Mouse (Mus musculus): ENCODE measurements around the gene Adcy1. TPM values are rescaled to one million over a fixed set of nuclear protein-coding genes. Genes with fewer than 3 reads are reported as not detected.
A peak's percentile ranks its signal among the peaks of the same experiment; 100 is the strongest.

The Adcy1 gene
- 0.50 and 0.85 TPM in 2 replicates for polyA plus RNA-seq (2015; fragmentation: Nextera tagmentation; extraction: Ambion mirVana)

DNA sequence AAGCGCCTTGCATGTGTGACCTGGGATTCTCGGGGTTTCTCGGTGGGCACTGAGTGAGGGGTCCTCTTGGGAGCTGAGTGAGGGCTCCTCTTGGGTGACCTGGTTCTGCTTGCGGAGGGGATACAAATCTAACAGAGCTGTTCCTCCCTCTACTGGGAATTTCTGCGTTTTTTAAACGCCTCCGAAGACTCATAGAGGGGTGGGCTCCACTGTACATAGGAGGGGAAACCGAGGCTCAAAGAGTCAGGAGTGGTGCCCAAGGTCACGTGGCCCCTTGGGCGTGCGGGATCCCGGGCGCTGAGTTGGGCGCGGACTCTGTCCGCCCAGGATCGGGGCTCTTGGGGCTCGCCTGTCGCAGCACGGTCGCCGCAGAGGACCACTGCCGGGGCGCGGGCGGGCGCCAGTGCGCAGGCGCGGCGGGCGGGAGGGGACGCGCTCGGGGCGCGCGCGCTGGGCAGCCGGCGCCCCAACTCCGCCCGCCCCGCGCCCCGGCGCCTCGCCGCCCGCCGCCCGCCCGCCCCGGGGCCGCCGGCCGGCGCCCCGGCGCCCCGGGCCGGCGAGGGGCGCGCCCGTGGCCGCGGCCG, at the start of gene Adcy1:
TSS of gene Adcy1 (plus strand) at position 489 of the 584 bp plus-strand sequence.
- Histone ChIP-seq H3K27ac (no peak within 1 kb of the TSS), H3K36me3 (no peaks in the 10 kb centered on the region), H3K4me3 (peak within 1 kb of the TSS; percentile 64), H3K27me3 (peaks cover 96% of the 10 kb centered on the region), H3K4me1 (replicated peaks) (peaks cover 24% of the 10 kb centered on the region), H3K9me3 (replicated peaks) (no peaks in the 10 kb centered on the region), H3K9ac (peak within 1 kb of the TSS; percentile 59), H3K4me2 (peak within 1 kb of the TSS; percentile 97)
- 1% methylated on average over 45 of the region's 69 CpGs for WGBS
- no peak for ATAC-seq (replicated peaks; ENCODE audit: insufficient number of reproducible peaks, insufficient read depth, low FRiP score, low read depth)

DNA sequence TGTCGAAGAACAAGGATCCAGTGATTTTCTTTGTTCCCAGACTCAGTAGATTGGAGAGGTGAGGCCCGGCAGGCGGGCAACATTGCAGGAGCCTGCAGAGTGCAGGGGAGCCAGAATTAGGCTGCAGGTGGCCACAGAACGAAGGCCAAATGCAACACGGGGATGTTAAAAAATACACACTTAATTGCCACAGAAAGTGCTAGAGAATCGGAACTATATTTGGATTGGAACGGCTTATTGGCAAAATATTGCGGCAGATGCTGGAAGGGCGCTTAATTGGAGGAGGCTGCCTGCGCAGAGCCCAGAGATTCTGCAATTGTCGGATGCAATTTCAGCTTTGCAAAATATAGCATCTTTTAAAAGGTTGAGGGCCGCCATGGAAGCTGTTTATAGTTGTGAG, 46.4 kb upstream of the Adcy1 start:
- WGBS, result 81% methylated on average over 12 of the region's 12 CpGs
- ATAC-seq (replicated peaks; ENCODE audit: insufficient number of reproducible peaks, insufficient read depth, low FRiP score, low read depth), result no peak
- Histone ChIP-seq H3K9me3 (replicated peaks) (no peaks in the 10 kb centered on the region), H3K4me3 (no peak overlapping the region), H3K4me1 (replicated peaks) (no peaks in the 10 kb centered on the region), H3K27me3 (no peaks in the 10 kb centered on the region), H3K4me2 (no peak overlapping the region), H3K9ac (no peak overlapping the region), H3K36me3 (no peaks in the 10 kb centered on the region), H3K27ac (no peak overlapping the region)

DNA sequence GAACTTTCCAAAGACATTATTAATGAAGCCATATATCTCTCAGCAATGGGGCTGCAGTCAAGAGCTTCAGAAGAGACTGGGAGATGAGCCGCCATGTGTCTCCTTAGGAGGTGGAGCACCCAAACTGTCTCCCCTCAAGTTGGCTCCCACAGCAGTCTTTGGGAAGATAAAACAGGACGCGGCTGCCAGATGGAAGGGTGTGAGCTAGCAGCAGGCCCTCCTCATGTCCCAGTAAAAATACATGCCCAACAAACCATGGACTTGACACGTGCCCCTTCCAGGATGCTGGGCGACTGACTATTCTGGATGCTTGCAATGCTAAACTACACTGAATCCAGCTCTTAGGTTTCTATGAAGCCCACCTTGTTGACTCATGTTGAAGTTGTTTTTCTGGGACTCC, 45.2 kb upstream of the Adcy1 start:
- Histone ChIP-seq H3K4me2 (no peak overlapping the region), H3K27ac (no peak overlapping the region), H3K36me3 (no peaks in the 10 kb centered on the region), H3K4me3 (no peak overlapping the region), H3K4me1 (replicated peaks) (no peaks in the 10 kb centered on the region), H3K9me3 (replicated peaks) (no peaks in the 10 kb centered on the region), H3K9ac (no peak overlapping the region), H3K27me3 (no peaks in the 10 kb centered on the region)
- 82% methylated on average over 5 of the region's 5 CpGs for WGBS
- ATAC-seq (replicated peaks; ENCODE audit: insufficient number of reproducible peaks, insufficient read depth, low FRiP score, low read depth), result no peak

DNA sequence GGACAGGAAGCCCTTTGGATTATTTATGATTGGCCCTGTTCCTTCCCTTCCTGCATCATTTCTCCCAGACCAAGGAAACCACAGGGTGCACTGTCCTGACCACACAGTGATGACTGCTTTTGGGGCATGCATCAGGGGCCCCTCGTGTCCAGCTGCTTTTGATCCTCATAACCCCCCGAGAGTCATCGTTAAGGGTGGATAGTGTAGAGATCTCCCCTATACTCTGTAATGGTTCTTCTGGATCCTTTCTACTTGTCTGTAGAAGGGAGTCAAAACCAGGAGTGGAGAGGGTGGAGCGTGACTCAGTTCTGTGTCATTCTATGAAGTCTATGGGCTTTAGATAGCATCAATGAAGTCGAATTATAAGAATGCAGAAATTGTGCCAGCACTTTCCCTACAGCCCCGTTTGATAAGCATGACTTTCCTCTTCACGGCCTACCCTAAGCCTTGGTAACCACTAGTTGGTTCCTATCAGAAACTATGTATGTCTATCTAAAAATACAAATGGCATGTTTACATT, 44.2 kb upstream of the Adcy1 start:
- no peaks in the 10 kb centered on the region for H3K36me3 ChIP-seq
- H3K4me3 ChIP-seq, result no peak overlapping the region
- H3K27me3 ChIP-seq, result no peaks in the 10 kb centered on the region
- H3K4me2 ChIP-seq, result no peak overlapping the region
- H3K9me3 ChIP-seq (replicated peaks), result no peaks in the 10 kb centered on the region
- H3K27ac ChIP-seq, result no peak overlapping the region
- no peaks in the 10 kb centered on the region for H3K4me1 ChIP-seq (replicated peaks)
- no peak for ATAC-seq (replicated peaks; ENCODE audit: insufficient number of reproducible peaks, insufficient read depth, low FRiP score, low read depth)
- no peak overlapping the region for H3K9ac ChIP-seq
- WGBS, result 79% methylated on average over 7 of the region's 7 CpGs

DNA sequence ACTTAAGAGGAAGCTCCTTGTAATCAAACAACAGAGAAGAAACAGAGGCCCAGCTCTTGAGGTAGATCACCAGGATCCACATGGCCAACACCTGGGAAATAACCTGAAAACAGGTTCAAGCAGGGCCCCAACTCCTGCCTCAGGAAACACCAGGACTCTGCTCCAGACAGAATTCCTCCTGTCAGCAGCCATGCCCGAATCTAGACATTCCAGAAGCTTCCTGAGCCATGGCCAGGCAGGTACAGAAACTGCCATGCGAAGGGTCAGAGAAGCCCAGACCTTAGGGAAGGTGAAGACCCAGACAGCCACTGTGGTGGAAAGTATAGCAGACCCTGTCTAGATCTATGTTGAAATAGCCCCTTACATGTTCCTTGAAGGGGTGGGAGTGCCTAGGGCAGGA, 30.2 kb upstream of the Adcy1 start:
- Histone ChIP-seq H3K9me3 (replicated peaks) (no peaks in the 10 kb centered on the region), H3K27ac (no peak overlapping the region), H3K4me3 (no peak overlapping the region), H3K4me2 (no peak overlapping the region), H3K4me1 (replicated peaks) (no peaks in the 10 kb centered on the region), H3K36me3 (no peaks in the 10 kb centered on the region), H3K27me3 (no peaks in the 10 kb centered on the region), H3K9ac (no peak overlapping the region)
- ATAC-seq (replicated peaks; ENCODE audit: insufficient number of reproducible peaks, insufficient read depth, low FRiP score, low read depth), result no peak
- 56% methylated on average over 2 of the region's 2 CpGs for WGBS

DNA sequence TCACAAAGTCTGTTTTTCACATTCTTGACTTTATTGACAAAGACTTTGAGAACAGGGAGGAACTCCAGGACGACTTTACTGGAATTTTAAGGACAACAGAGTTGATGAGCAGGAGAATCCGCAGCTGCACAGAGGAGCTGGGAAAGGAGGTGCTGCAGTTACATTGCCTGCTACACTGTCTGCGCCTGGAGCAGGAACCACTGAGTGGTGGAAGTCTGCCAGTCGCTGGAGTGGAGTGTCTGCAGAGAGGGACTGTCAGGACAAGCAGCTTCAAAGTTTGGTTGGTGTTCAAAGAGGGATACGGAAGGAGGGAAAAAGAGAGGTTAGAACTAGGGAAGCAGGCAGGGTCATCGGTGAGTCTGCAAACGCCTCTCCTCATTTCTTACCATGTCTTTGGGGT, 23.6 kb upstream of the Adcy1 start:
- no peaks in the 10 kb centered on the region for H3K9me3 ChIP-seq (replicated peaks)
- 16% methylated on average over 7 of the region's 7 CpGs for WGBS
- no peaks in the 10 kb centered on the region for H3K36me3 ChIP-seq
- H3K4me2 ChIP-seq, result no peak overlapping the region
- H3K27me3 ChIP-seq, result no peaks in the 10 kb centered on the region; the same call in 1 of the 2 replicates
- H3K4me3 ChIP-seq, result no peak overlapping the region
- H3K27ac ChIP-seq, result no peak overlapping the region
- no peak for ATAC-seq (replicated peaks; ENCODE audit: insufficient number of reproducible peaks, insufficient read depth, low FRiP score, low read depth)
- no peaks in the 10 kb centered on the region; the same call in 1 of the 2 replicates for H3K4me1 ChIP-seq (replicated peaks)
- H3K9ac ChIP-seq, result no peak overlapping the region

DNA sequence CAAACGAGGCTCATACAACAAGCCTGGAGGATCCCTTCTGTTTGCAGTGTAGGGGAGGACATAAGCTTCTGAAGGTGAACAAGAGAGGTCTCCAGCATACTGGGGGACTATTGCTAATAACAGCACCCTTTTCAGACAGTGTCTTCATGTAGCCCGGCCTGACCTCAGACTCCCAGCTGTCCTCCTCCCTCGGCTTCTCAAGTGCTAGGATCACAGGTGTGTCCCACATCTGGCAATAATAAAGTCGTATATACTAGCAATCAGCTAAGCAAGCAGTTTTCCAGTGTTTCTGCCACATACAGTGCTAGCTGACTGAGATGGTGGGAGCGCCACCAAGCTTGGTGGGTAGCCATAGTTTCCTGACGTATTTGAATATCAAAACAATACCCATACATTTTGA, 22.5 kb upstream of the Adcy1 start:
- no peak overlapping the region for H3K9ac ChIP-seq
- H3K27ac ChIP-seq, result no peak overlapping the region
- no peak for ATAC-seq (replicated peaks; ENCODE audit: insufficient number of reproducible peaks, insufficient read depth, low FRiP score, low read depth)
- H3K4me3 ChIP-seq, result no peak overlapping the region
- 65% methylated on average over 6 of the region's 6 CpGs for whole genome bisulfite sequencing
- H3K9me3 ChIP-seq (replicated peaks), result no peaks in the 10 kb centered on the region
- H3K27me3 ChIP-seq, result no peaks in the 10 kb centered on the region; the same call in 1 of the 2 replicates
- H3K4me1 ChIP-seq (replicated peaks), result no peaks in the 10 kb centered on the region; the same call in 1 of the 2 replicates
- H3K36me3 ChIP-seq, result no peaks in the 10 kb centered on the region
- H3K4me2 ChIP-seq, result no peak overlapping the region

DNA sequence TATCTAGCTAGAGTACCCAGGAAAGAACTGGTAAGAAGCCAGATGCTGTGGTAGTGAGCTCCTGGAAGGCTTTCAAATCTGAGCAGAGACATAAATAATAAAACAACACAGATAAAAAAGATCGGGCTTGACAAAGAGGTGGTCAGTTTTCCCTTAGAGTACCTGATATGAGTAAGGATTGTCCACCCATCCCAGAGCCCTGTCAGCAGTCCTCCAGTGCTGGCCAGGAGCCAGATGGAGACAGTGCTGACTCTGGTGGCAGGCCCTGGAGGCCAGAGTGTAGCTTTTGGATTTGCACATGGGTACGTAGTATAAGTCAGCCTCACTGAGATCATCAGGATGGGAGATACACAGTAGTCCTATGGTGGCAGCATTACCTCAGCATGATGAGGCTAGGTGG, 16.1 kb upstream of the Adcy1 start:
- H3K4me3 ChIP-seq, result no peak overlapping the region
- no peak for ATAC-seq (replicated peaks; ENCODE audit: insufficient number of reproducible peaks, insufficient read depth, low FRiP score, low read depth)
- 74% methylated on average over 2 of the region's 2 CpGs for WGBS

DNA sequence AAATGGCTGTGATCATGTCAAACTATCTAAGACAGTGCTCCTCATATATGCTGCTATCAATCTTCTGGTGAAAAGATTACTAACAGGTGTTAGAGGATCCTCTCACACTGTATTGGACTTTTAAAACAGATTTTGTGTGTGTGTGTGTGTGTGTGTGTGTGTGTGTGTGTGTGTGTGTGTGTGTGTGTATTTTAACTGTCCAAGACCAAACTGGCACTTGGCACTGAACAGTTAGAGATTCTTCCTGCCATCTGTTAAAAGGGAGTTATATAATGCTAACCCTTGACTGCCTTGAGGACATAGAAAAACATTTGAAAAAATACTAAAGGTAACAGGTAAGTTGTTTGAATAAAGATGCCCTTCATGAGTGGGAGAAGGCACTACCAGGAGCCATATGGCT, 15.7 kb upstream of the Adcy1 start:
- Histone ChIP-seq H3K27ac (no peak overlapping the region), H3K4me3 (no peak overlapping the region), H3K4me1 (replicated peaks) (no peaks in the 10 kb centered on the region; the same call in 1 of the 2 replicates), H3K9ac (no peak overlapping the region), H3K4me2 (no peak overlapping the region), H3K36me3 (no peaks in the 10 kb centered on the region), H3K9me3 (replicated peaks) (no peaks in the 10 kb centered on the region), H3K27me3 (no peaks in the 10 kb centered on the region)
- ATAC-seq (replicated peaks; ENCODE audit: insufficient number of reproducible peaks, insufficient read depth, low FRiP score, low read depth), result no peak

More for the DNA sequence above, 16.1 kb upstream of the Adcy1 start:
- Histone ChIP-seq H3K27me3 (no peaks in the 10 kb centered on the region), H3K27ac (no peak overlapping the region), H3K36me3 (no peaks in the 10 kb centered on the region), H3K4me1 (replicated peaks) (no peaks in the 10 kb centered on the region; the same call in 1 of the 2 replicates), H3K9me3 (replicated peaks) (no peaks in the 10 kb centered on the region), H3K4me2 (no peak overlapping the region), H3K9ac (no peak overlapping the region)

DNA sequence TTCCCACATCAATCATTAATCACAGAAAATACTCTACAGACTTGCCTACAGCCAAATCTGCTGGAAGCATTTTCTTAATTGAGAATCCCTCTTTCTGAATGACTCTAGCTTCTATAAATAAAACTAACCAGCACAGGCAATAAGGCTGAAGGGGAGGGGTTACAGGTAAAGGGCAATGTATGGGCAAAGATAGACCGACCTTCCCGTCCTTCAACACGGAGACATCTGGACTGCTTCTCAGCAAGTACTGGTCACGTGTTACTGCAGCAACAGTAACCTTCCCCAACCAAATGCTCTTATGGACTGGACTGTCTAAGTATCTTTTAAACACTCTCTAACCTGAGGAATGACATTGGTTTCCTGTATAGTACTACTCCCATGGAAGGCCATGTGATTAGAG, 9.6 kb upstream of the Adcy1 start:
- Histone ChIP-seq H3K4me2 (no peak overlapping the region), H3K4me3 (no peak overlapping the region), H3K9me3 (replicated peaks) (no peaks in the 10 kb centered on the region), H3K9ac (no peak overlapping the region), H3K27me3 (peaks cover 24% of the 10 kb centered on the region), H3K27ac (no peak overlapping the region), H3K36me3 (no peaks in the 10 kb centered on the region), H3K4me1 (replicated peaks) (peaks cover 21% of the 10 kb centered on the region)
- WGBS, result 63% methylated on average over 4 of the region's 4 CpGs
- ATAC-seq (replicated peaks; ENCODE audit: insufficient number of reproducible peaks, insufficient read depth, low FRiP score, low read depth), result no peak

DNA sequence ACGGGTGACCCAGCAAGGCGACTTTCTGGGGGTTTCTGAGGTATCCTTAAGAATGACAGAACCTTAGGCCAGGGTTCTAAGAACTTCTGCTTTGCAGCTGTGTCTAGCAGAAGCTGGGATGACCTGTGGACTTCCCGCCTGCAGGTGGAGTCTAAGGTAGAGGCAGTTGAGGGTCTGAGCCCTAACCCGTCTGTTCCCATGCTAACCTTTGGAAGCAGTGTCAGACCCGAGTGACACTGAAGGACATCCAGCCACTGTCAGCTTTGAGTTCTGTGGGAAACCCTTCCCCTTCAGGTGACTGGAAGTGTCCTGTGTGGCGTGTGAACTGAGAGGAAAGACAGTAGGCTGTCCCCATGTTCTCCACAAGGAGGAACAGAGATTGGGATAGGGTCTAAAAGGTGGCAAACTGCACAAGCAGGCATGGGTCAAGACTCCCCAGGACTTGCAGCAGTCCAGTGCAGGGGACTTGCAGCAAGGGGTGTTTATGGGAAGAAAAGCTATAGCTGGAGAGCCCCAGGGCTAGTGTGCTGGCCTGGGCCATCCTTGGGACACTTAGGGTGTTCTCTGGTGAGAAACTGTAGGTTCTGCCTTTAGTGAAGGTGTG, 8.5 kb upstream of the Adcy1 start:
- WGBS, result 79% methylated on average over 6 of the region's 6 CpGs
- Histone ChIP-seq H3K4me1 (replicated peaks) (peaks cover 21% of the 10 kb centered on the region), H3K4me3 (no peak overlapping the region), H3K9ac (no peak overlapping the region), H3K4me2 (0 out of 2 replicates have a peak overlapping the region, but pooled peaks have one; percentile 52), H3K27me3 (peaks cover 35% of the 10 kb centered on the region), H3K36me3 (no peaks in the 10 kb centered on the region), H3K27ac (peak overlapping the region; percentile 90), H3K9me3 (replicated peaks) (no peaks in the 10 kb centered on the region)
- ATAC-seq (replicated peaks; ENCODE audit: insufficient number of reproducible peaks, insufficient read depth, low FRiP score, low read depth), result no peak

All from heart, embryonic 15.5 days (tissue).